33 mouse cellular contexts compared by ENCODE assay signal in the genomic region with DNA sequence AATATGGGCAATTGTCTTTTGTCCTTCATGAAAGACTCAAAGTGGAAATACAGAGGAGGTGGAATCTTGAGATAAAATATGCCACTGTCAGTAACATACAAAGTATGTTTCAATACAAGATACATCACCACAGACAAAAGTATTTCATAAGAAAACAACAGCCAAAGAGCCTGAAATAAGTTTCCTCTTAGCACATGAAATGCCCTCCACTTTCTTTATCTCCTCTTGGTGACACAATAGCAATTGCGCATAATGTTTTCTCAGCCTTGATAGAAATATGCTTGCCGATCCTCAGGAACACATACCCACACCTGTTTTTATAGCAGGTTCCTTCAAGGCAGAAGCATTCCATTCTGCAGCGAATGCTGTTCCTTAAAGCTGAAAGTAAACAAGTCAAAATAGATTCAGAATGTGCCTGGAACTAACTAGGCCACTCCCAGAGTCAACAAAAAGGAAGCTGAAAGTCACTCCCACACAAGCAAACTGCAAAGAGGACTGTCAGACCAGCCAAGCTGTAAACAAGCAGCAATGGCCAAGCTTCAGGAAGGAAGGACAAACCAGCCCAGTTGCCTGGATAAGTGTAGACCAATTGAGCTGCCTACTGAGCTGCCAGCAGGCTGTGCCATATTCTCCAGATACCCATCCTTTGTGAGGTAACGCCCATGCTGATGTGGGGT.
DNase-seq lines count a peak whose midpoint lies in the region; ATAC-seq and TF ChIP-seq lines count a peak whose summit lies in the region.
"Had no signal": no experiment of that assay in that cellular context is flagged by ENCODE, and none has a peak within 500 bp of the region (broad histone marks: within the 10 kb centered on the region; RNA-seq: fewer than 3 reads in every experiment).

No protein-coding gene starts in this region.

- no peaks in the 10 kb centered on the region for H3K4me1 ChIP-seq in forebrain, embryonic 11.5 days (replicated peaks; ENCODE audit: control insufficient read depth, insufficient read depth, low read length)
- H3K4me1 ChIP-seq in forebrain, embryonic 14.5 days (ENCODE audit: control insufficient read depth, insufficient read depth, low read length), result no peaks in the 10 kb centered on the region
- H3K4me1 ChIP-seq in lung, postnatal 0 days (ENCODE audit: insufficient read depth, low read depth, low read length), result no peaks in the 10 kb centered on the region
- H3K4me1 ChIP-seq in hindbrain, embryonic 11.5 days (replicated peaks; ENCODE audit: control insufficient read depth, insufficient read depth, low read length), result no peaks in the 10 kb centered on the region
- H3K4me1 ChIP-seq: embryonic facial prominence, embryonic 13.5 days; forebrain, embryonic 10.5 days; heart, embryonic 10.5 days; heart, embryonic 15.5 days; hindbrain, embryonic 12.5 days; midbrain, embryonic 12.5 days; neural tube, embryonic 12.5 days had no signal

- no peak overlapping the region for H3K4me2 ChIP-seq in forebrain, embryonic 11.5 days (ENCODE audit: low read depth, low read length, severe bottlenecking)
- H3K4me2 ChIP-seq in forebrain, embryonic 14.5 days (ENCODE audit: low read length), result no peak overlapping the region
- no peak overlapping the region for H3K4me2 ChIP-seq in lung, postnatal 0 days (replicated peaks; ENCODE audit: low read depth, low read length)
- no peak overlapping the region for H3K4me2 ChIP-seq in hindbrain, embryonic 11.5 days (replicated peaks; ENCODE audit: low read depth, low read length)
- H3K4me2 ChIP-seq: embryonic facial prominence, embryonic 13.5 days; heart, embryonic 15.5 days; hindbrain, embryonic 12.5 days; lung, embryonic 14.5 days; midbrain, embryonic 12.5 days; neural tube, embryonic 12.5 days had no signal

- H3K27ac ChIP-seq in forebrain, embryonic 11.5 days (ENCODE audit: low read depth, low read length), result no peak overlapping the region
- no peak overlapping the region for H3K27ac ChIP-seq in forebrain, embryonic 14.5 days (ENCODE audit: low read depth, low read length)
- H3K27ac ChIP-seq in lung, postnatal 0 days (ENCODE audit: low read length), result no peak overlapping the region
- H3K27ac ChIP-seq in hindbrain, embryonic 11.5 days (ENCODE audit: low read depth, low read length), result no peak overlapping the region
- H3K27ac ChIP-seq: embryonic facial prominence, embryonic 13.5 days; forebrain, embryonic 10.5 days; heart, embryonic 10.5 days; heart, embryonic 15.5 days; hindbrain, embryonic 12.5 days; liver, embryonic 14.5 days; midbrain, embryonic 12.5 days; neural tube, embryonic 12.5 days had no signal

- TF ChIP-seq CTCF in lung, postnatal 0 days (IDR thresholded peaks at IDR 0.05), result no peak

- peak; percentile 48 for DNase-seq in forebrain, embryonic 11.5 days (ENCODE audit: low spot score)
- no peak for DNase-seq in forebrain, embryonic 14.5 days (ENCODE audit: low spot score)
- DNase-seq in lung, postnatal 0 days (ENCODE audit: low spot score), result peak; percentile 12
- DNase-seq in lung, postnatal 4 days, result no peak
- peak; percentile 32 for DNase-seq in 416B (ENCODE audit: low read depth)
- no peak for DNase-seq in cerebellum, postnatal 25 days
- DNase-seq in hindbrain, embryonic 11.5 days (ENCODE audit: low spot score), result no peak
- DNase-seq: adrenal gland, postnatal 10 days; cerebellum, adult 8-10 months; forebrain, postnatal 0 days; gastrocnemius, postnatal 10 days; heart, adult 11 months; kidney, adult 8-10 months; kidney, postnatal 14 days; layer of hippocampus, postnatal 36 days; left cerebral cortex, postnatal 4 days; lung, embryonic 14.5 days; right cerebral cortex, adult 18-20 months; spleen, adult 18-20 months; thymus, postnatal 14 days had no signal

- no peaks in the 10 kb centered on the region for H3K9me3 ChIP-seq in forebrain, embryonic 11.5 days (ENCODE audit: control insufficient read depth, low read length)
- no peaks in the 10 kb centered on the region for H3K9me3 ChIP-seq in forebrain, embryonic 14.5 days (replicated peaks; ENCODE audit: control insufficient read depth, low read length)
- H3K9me3 ChIP-seq in lung, postnatal 0 days (ENCODE audit: low read length), result no peaks in the 10 kb centered on the region
- H3K9me3 ChIP-seq in hindbrain, embryonic 11.5 days (ENCODE audit: control insufficient read depth, low read length), result no peaks in the 10 kb centered on the region
- H3K9me3 ChIP-seq: embryonic facial prominence, embryonic 13.5 days; forebrain, embryonic 10.5 days; heart, embryonic 10.5 days; heart, embryonic 15.5 days; midbrain, embryonic 12.5 days; neural tube, embryonic 12.5 days had no signal

- no peak overlapping the region for H3K9ac ChIP-seq in forebrain, embryonic 11.5 days (ENCODE audit: low read length)
- no peak overlapping the region for H3K9ac ChIP-seq in forebrain, embryonic 14.5 days (ENCODE audit: low read length)
- H3K9ac ChIP-seq in lung, postnatal 0 days (replicated peaks; ENCODE audit: low read depth), result no peak overlapping the region
- H3K9ac ChIP-seq in hindbrain, embryonic 11.5 days (ENCODE audit: low read depth, low read length), result no peak overlapping the region
- H3K9ac ChIP-seq: embryonic facial prominence, embryonic 13.5 days; forebrain, postnatal 0 days; heart, embryonic 15.5 days; hindbrain, embryonic 12.5 days; liver, embryonic 14.5 days; lung, embryonic 14.5 days; midbrain, embryonic 12.5 days; neural tube, embryonic 12.5 days had no signal

- H3K27me3 ChIP-seq in forebrain, embryonic 11.5 days (ENCODE audit: control insufficient read depth, insufficient read depth, low read length), result no peaks in the 10 kb centered on the region
- no peaks in the 10 kb centered on the region for H3K27me3 ChIP-seq in forebrain, embryonic 14.5 days (replicated peaks; ENCODE audit: control insufficient read depth, insufficient read depth, low read length)
- no peaks in the 10 kb centered on the region for H3K27me3 ChIP-seq in lung, postnatal 0 days (replicated peaks; ENCODE audit: insufficient read depth, low read length)
- no peaks in the 10 kb centered on the region for H3K27me3 ChIP-seq in hindbrain, embryonic 11.5 days (ENCODE audit: control insufficient read depth, insufficient read depth, low read length)
- H3K27me3 ChIP-seq: embryonic facial prominence, embryonic 13.5 days; heart, embryonic 15.5 days; hindbrain, embryonic 12.5 days; midbrain, embryonic 12.5 days; neural tube, embryonic 12.5 days; Patski had no signal

- 82% methylated on average over 4 of the region's 4 CpGs for WGBS in forebrain, embryonic 11.5 days
- 79% methylated on average over 4 of the region's 4 CpGs for WGBS in forebrain, embryonic 14.5 days
- 60% methylated on average over 4 of the region's 4 CpGs for WGBS in lung, postnatal 0 days
- WGBS in hindbrain, embryonic 11.5 days, result 81% methylated on average over 4 of the region's 4 CpGs

- TF ChIP-seq EP300 in lung, postnatal 0 days (IDR thresholded peaks at IDR 0.05), result no peak

- no peaks in the 10 kb centered on the region for H3K36me3 ChIP-seq in forebrain, embryonic 11.5 days (ENCODE audit: control insufficient read depth, insufficient read depth, low read length)
- no peaks in the 10 kb centered on the region for H3K36me3 ChIP-seq in forebrain, embryonic 14.5 days (ENCODE audit: control insufficient read depth, insufficient read depth, low read length)
- no peaks in the 10 kb centered on the region for H3K36me3 ChIP-seq in lung, postnatal 0 days (ENCODE audit: insufficient read depth, low read length)
- H3K36me3 ChIP-seq in hindbrain, embryonic 11.5 days (ENCODE audit: control insufficient read depth, insufficient read depth, low read length), result no peaks in the 10 kb centered on the region
- H3K36me3 ChIP-seq: embryonic facial prominence, embryonic 13.5 days; forebrain, embryonic 10.5 days; G1E; heart, embryonic 10.5 days; heart, embryonic 15.5 days; hindbrain, embryonic 12.5 days; midbrain, embryonic 12.5 days; neural tube, embryonic 12.5 days had no signal

- ATAC-seq in forebrain, embryonic 11.5 days (replicated peaks; ENCODE audit: low FRiP score), result no peak
- ATAC-seq in forebrain, embryonic 14.5 days, result no peak
- ATAC-seq in lung, postnatal 0 days, result no peak
- peak; percentile 89 for ATAC-seq in megakaryocyte, adult 5-6 weeks (ENCODE audit: poor library complexity, severe bottlenecking)
- no peak for ATAC-seq in hindbrain, embryonic 11.5 days (ENCODE audit: low FRiP score)
- ATAC-seq: forebrain, postnatal 0 days; intestine, embryonic 16.5 days; Patski had no signal

- H3K4me3 ChIP-seq in forebrain, embryonic 11.5 days (ENCODE audit: low read depth, low read length), result no peak overlapping the region
- H3K4me3 ChIP-seq in forebrain, embryonic 14.5 days (ENCODE audit: low read depth, low read length), result no peak overlapping the region
- H3K4me3 ChIP-seq in lung, postnatal 0 days (ENCODE audit: low read depth, low read length), result no peak overlapping the region
- H3K4me3 ChIP-seq in hindbrain, embryonic 11.5 days (ENCODE audit: low read depth, low read length), result no peak overlapping the region
- H3K4me3 ChIP-seq: embryonic facial prominence, embryonic 13.5 days; forebrain, embryonic 10.5 days; heart, embryonic 10.5 days; heart, embryonic 15.5 days; hindbrain, embryonic 12.5 days; midbrain, embryonic 12.5 days; myocyte; neural tube, embryonic 12.5 days had no signal

Comparison
In these comparisons a context has a peak if more than half of its experiments do, and no peak if none do; other contexts are left out.
1. DNase-seq: peak in forebrain, embryonic 11.5 days (single experiment), lung, postnatal 0 days (single experiment) and 416B (single experiment); none in forebrain, embryonic 14.5 days (single experiment), lung, postnatal 4 days (0 of 2), cerebellum, postnatal 25 days (0 of 2) and hindbrain, embryonic 11.5 days (single experiment).